Mouse (Mus musculus) embryonic facial prominence, embryonic 13.5 days (tissue): Measurements from ENCODE around the gene Svop. TPM values are rescaled to one million over a fixed set of nuclear protein-coding genes. Genes with fewer than 3 reads are reported as not detected.
A peak's percentile ranks its signal among the peaks of the same experiment; 100 is the strongest.

ENCODE experiments used
- ATAC-seq: fragments of 200-750 bp; cut with Nextera tagmentation; 2 replicates; pipeline ENCODE4 v1.8.0; 2017; ENCODE audit warnings: low read depth; ENCODE audit not compliant: insufficient number of reproducible peaks, insufficient read depth, low FRiP score, low TSS enrichment
- H3K27ac ChIP-seq: fragments of 300-500 bp; sonication (generic); 2 replicates; pipeline ENCODE4 v1.5.1; 2015; ENCODE audit warnings: moderate library complexity, mild to moderate bottlenecking, inconsistent platforms
- H3K27me3 ChIP-seq: fragments of 300-500 bp; sonication (generic); 2 replicates; pipeline ENCODE4 v1.6.1; 2015; ENCODE audit warnings: mild to moderate bottlenecking, inconsistent platforms
- H3K36me3 ChIP-seq: fragments of 300-500 bp; sonication (generic); 2 replicates; pipeline ENCODE4 v1.6.1; 2015; ENCODE audit warnings: mild to moderate bottlenecking, inconsistent platforms
- H3K4me1 ChIP-seq: fragments of 300-500 bp; sonication (generic); 2 replicates; pipeline ENCODE4 v1.6.1; 2015; ENCODE audit warnings: inconsistent platforms
- H3K4me2 ChIP-seq: fragments of 300-500 bp; sonication (generic); 2 replicates; pipeline ENCODE4 v1.6.1; 2015; ENCODE audit warnings: moderate library complexity, mild to moderate bottlenecking, inconsistent platforms
- H3K4me3 ChIP-seq: fragments of 300-500 bp; sonication (generic); 2 replicates; pipeline ENCODE4 v1.5.1; 2015; ENCODE audit warnings: mild to moderate bottlenecking, inconsistent platforms
- H3K9ac ChIP-seq: fragments of 300-500 bp; sonication (generic); 2 replicates; pipeline ENCODE4 v1.6.1; 2015; ENCODE audit warnings: mild to moderate bottlenecking, inconsistent platforms
- H3K9me3 ChIP-seq: fragments of 300-500 bp; sonication (generic); 2 replicates; pipeline ENCODE4 v1.6.1; 2016; ENCODE audit warnings: inconsistent platforms
- WGBS: fragments of 180-500 bp; shearing (Covaris S2); methylation state at CpG from one replicate; pipeline ENCODE4 v1.1.7; 2015; ENCODE audit warnings: mixed read lengths; 5-methylcytosine and 5-hydroxymethylcytosine counted together
- polyA plus RNA-seq: library from polyadenylated mRNA; unstranded; fragments of >200 nt; fragmentation: Nextera tagmentation; extraction: Ambion mirVana; gene quantifications from 2 replicates; pipeline ENCODE4 v1.2.1, GENCODE M21; 2015

The Svop gene
- polyA plus RNA-seq, 1 experiment from 2014 or later: 0.86 TPM

GRCm38 (mm10) chr5:113990593-113990992, 100.8 kb downstream of the Svop start:
- Histone ChIP-seq H3K27ac (no peak overlapping the region), H3K9me3 (no peaks in the 10 kb centered on the region), H3K27me3 (no peaks in the 10 kb centered on the region), H3K4me2 (no peak overlapping the region), H3K4me1 (peaks cover 36% of the 10 kb centered on the region), H3K4me3 (no peak overlapping the region), H3K36me3 (peaks cover 25% of the 10 kb centered on the region), H3K9ac (no peak overlapping the region)
- ATAC-seq: no peak
- 81% methylated on average over 5 of the region's 5 CpGs for WGBS

- Histone ChIP-seq H3K4me3 (no peak overlapping the region), H3K4me1 (peaks cover 36% of the 10 kb centered on the region), H3K9me3 (no peaks in the 10 kb centered on the region), H3K27ac (no peak overlapping the region), H3K9ac (0 out of 2 replicates have a peak overlapping the region, but pooled peaks have one; percentile 32), H3K4me2 (no peak overlapping the region), H3K36me3 (peaks cover 26% of the 10 kb centered on the region), H3K27me3 (no peaks in the 10 kb centered on the region)
- ATAC-seq: no peak
- 85% methylated on average over 20 of the region's 20 CpGs for WGBS
Observed at GRCm38 (mm10) chr5:113989437-113990024, 101.8 kb downstream of the Svop start.

GRCm38 (mm10) chr5:113986182-113986961, 105.0 kb downstream of the Svop start:
- H3K36me3 ChIP-seq: peaks cover 38% of the 10 kb centered on the region
- no peaks in the 10 kb centered on the region for H3K27me3 ChIP-seq
- H3K9ac ChIP-seq: no peak overlapping the region; the same call in 1 of the 2 replicates
- no peak for ATAC-seq
- peaks cover 17% of the 10 kb centered on the region for H3K4me1 ChIP-seq
- 32% methylated on average over 9 of the region's 9 CpGs for WGBS
- no peaks in the 10 kb centered on the region for H3K9me3 ChIP-seq
- peak overlapping the region; percentile 22; the same call in 1 of the 2 replicates for H3K27ac ChIP-seq
- H3K4me3 ChIP-seq: no peak overlapping the region
- no peak overlapping the region for H3K4me2 ChIP-seq

GRCm38 (mm10) chr5:113985737-113986136, 105.6 kb downstream of the Svop start:
- no peak for ATAC-seq
- WGBS: 45% methylated on average over 2 of the region's 2 CpGs
- H3K4me1 ChIP-seq: peaks cover 13% of the 10 kb centered on the region
- no peak overlapping the region for H3K4me2 ChIP-seq
- peaks cover 38% of the 10 kb centered on the region for H3K36me3 ChIP-seq
- no peak overlapping the region; the same call in 1 of the 2 replicates for H3K9ac ChIP-seq
- no peaks in the 10 kb centered on the region for H3K27me3 ChIP-seq
- peak overlapping the region; percentile 22; the same call in 1 of the 2 replicates for H3K27ac ChIP-seq
- H3K9me3 ChIP-seq: no peaks in the 10 kb centered on the region
- H3K4me3 ChIP-seq: no peak overlapping the region

- no peak overlapping the region for H3K4me2 ChIP-seq
- H3K9me3 ChIP-seq: no peaks in the 10 kb centered on the region
- WGBS: 89% methylated on average over 13 of the region's 13 CpGs
- no peak for ATAC-seq
- H3K9ac ChIP-seq: no peak overlapping the region
- no peaks in the 10 kb centered on the region for H3K27me3 ChIP-seq
- no peak overlapping the region for H3K27ac ChIP-seq
- no peak overlapping the region for H3K4me3 ChIP-seq
- H3K4me1 ChIP-seq: peaks cover 20% of the 10 kb centered on the region
- peaks cover 37% of the 10 kb centered on the region for H3K36me3 ChIP-seq
Observed at GRCm38 (mm10) chr5:113984025-113984740, 107.2 kb downstream of the Svop start.

GRCm38 (mm10) chr5:113983541-113983940, 107.8 kb downstream of the Svop start:
- no peak overlapping the region for H3K4me3 ChIP-seq
- no peak overlapping the region for H3K4me2 ChIP-seq
- 69% methylated on average over 6 of the region's 6 CpGs for WGBS
- H3K9ac ChIP-seq: no peak overlapping the region
- H3K27me3 ChIP-seq: no peaks in the 10 kb centered on the region
- H3K9me3 ChIP-seq: no peaks in the 10 kb centered on the region
- ATAC-seq: no peak
- no peak overlapping the region for H3K27ac ChIP-seq
- H3K36me3 ChIP-seq: peaks cover 35% of the 10 kb centered on the region
- peaks cover 20% of the 10 kb centered on the region for H3K4me1 ChIP-seq

- Histone ChIP-seq H3K27ac (no peak overlapping the region), H3K9me3 (no peaks in the 10 kb centered on the region), H3K4me2 (no peak overlapping the region), H3K36me3 (peaks cover 43% of the 10 kb centered on the region), H3K4me1 (peaks cover 24% of the 10 kb centered on the region), H3K27me3 (no peaks in the 10 kb centered on the region), H3K9ac (no peak overlapping the region), H3K4me3 (no peak overlapping the region)
- no peak for ATAC-seq
- WGBS: 75% methylated on average over 8 of the region's 8 CpGs
Observed at GRCm38 (mm10) chr5:113981843-113982242, 109.5 kb downstream of the Svop start.

- H3K36me3 ChIP-seq: peaks cover 41% of the 10 kb centered on the region
- H3K27me3 ChIP-seq: no peaks in the 10 kb centered on the region
- WGBS: 81% methylated on average over 6 of the region's 6 CpGs
Observed at GRCm38 (mm10) chr5:113981171-113981570, 110.2 kb downstream of the Svop start.

GRCm38 (mm10) chr5:113980511-113980910, 110.9 kb downstream of the Svop start:
- WGBS: 73% methylated on average over 1 of the region's 1 CpGs

More at GRCm38 (mm10) chr5:113981171-113981570, 110.2 kb downstream of the Svop start:
- no peak overlapping the region for H3K9ac ChIP-seq
- H3K4me3 ChIP-seq: no peak overlapping the region
- ATAC-seq: no peak
- H3K4me2 ChIP-seq: no peak overlapping the region
- H3K4me1 ChIP-seq: peaks cover 17% of the 10 kb centered on the region
- no peak overlapping the region for H3K27ac ChIP-seq
- no peaks in the 10 kb centered on the region for H3K9me3 ChIP-seq

GRCm38 (mm10) chr5:113977309-113977708, 114.1 kb downstream of the Svop start:
- no peak for ATAC-seq
- 49% methylated on average over 8 of the region's 8 CpGs for WGBS
- H3K4me1 ChIP-seq: peaks cover 47% of the 10 kb centered on the region

More at GRCm38 (mm10) chr5:113980511-113980910, 110.9 kb downstream of the Svop start:
- no peaks in the 10 kb centered on the region for H3K27me3 ChIP-seq
- peaks cover 40% of the 10 kb centered on the region for H3K36me3 ChIP-seq
- peaks cover 18% of the 10 kb centered on the region for H3K4me1 ChIP-seq
- H3K9me3 ChIP-seq: no peaks in the 10 kb centered on the region
- no peak overlapping the region for H3K9ac ChIP-seq
- H3K27ac ChIP-seq: no peak overlapping the region
- ATAC-seq: no peak
- H3K4me2 ChIP-seq: no peak overlapping the region
- no peak overlapping the region for H3K4me3 ChIP-seq

More at GRCm38 (mm10) chr5:113977309-113977708, 114.1 kb downstream of the Svop start:
- Histone ChIP-seq H3K27me3 (no peaks in the 10 kb centered on the region), H3K4me2 (no peak overlapping the region), H3K27ac (peak overlapping the region; percentile 66), H3K9me3 (no peaks in the 10 kb centered on the region), H3K4me3 (no peak overlapping the region), H3K9ac (no peak overlapping the region), H3K36me3 (peaks cover 39% of the 10 kb centered on the region)
